Mouse (Mus musculus) hindbrain, embryonic 11.5 days (tissue): Measurements from ENCODE around the gene Fam53a. TPM values are rescaled to one million over a fixed set of nuclear protein-coding genes. Genes with fewer than 3 reads are reported as not detected.

Experiments used
- ATAC-seq: fragments of 200-750 bp; cut with Nextera tagmentation; 2 replicates; pipeline ENCODE4 v1.8.0; 2017; ENCODE audit warnings: mild to moderate bottlenecking, moderate TSS enrichment, moderate library complexity; ENCODE audit not compliant: low FRiP score
- DNase-seq: peaks from one replicate; pipeline ENCODE4 v3.0.0-alpha.2; 2015; ENCODE audit warnings: low spot score
- H3K27ac ChIP-seq: fragments of 300-500 bp; sonication (generic); 2 replicates; pipeline ENCODE4 v1.5.1; 2014; ENCODE audit warnings: mild to moderate bottlenecking, low read depth, low read length
- H3K27me3 ChIP-seq: fragments of 300-500 bp; sonication (generic); 2 replicates; pipeline ENCODE4 v1.6.1; 2014; ENCODE audit warnings: mild to moderate bottlenecking, low read length, moderate library complexity, mixed read lengths; ENCODE audit not compliant: control insufficient read depth, insufficient read depth
- H3K36me3 ChIP-seq: fragments of 300-500 bp; sonication (generic); 2 replicates; pipeline ENCODE4 v1.6.1; 2014; ENCODE audit warnings: mild to moderate bottlenecking, low read length, moderate library complexity, mixed read lengths; ENCODE audit not compliant: control insufficient read depth, insufficient read depth
- H3K4me1 ChIP-seq: fragments of 300-500 bp; sonication (generic); replicated peaks from 2 replicates; pipeline ENCODE4 v1.6.1; 2014; ENCODE audit warnings: low read length, mixed read lengths; ENCODE audit not compliant: control insufficient read depth, insufficient read depth
- H3K4me2 ChIP-seq: fragments of 300-500 bp; sonication (generic); replicated peaks from 2 replicates; pipeline ENCODE4 v1.6.1; 2014; ENCODE audit warnings: mild to moderate bottlenecking, low read depth, low read length
- H3K4me3 ChIP-seq: fragments of 300-500 bp; sonication (generic); 2 replicates; pipeline ENCODE4 v1.5.1; 2014; ENCODE audit warnings: low read depth, low read length
- H3K9ac ChIP-seq: fragments of 300-500 bp; sonication (generic); 2 replicates; pipeline ENCODE4 v1.6.1; 2014; ENCODE audit warnings: low read depth, low read length
- H3K9me3 ChIP-seq: fragments of 300-500 bp; sonication (generic); 2 replicates; pipeline ENCODE4 v1.6.1; 2016; ENCODE audit warnings: low read length; ENCODE audit not compliant: control insufficient read depth
- WGBS: fragments of 180-500 bp; shearing (Covaris S2); extraction: QIAGEN DNeasy Blood & Tissue Kit; methylation state at CpG from one replicate; pipeline ENCODE4 v1.1.7; 2014; 5-methylcytosine and 5-hydroxymethylcytosine counted together
- polyA plus RNA-seq: library from polyadenylated mRNA; unstranded; fragments of >200 nt; fragmentation: Nextera tagmentation; extraction: Ambion mirVana; gene quantifications from 2 replicates; pipeline ENCODE4 v1.2.1, GENCODE M21; 2014

Fam53a gene
- polyA plus RNA-seq, 1 experiment from 2014 or later = 50.3 TPM

- ATAC-seq (no peak), DNase-seq (peak; percentile 88)
- Histone ChIP-seq H3K9me3 (no peaks in the 10 kb centered on the region), H3K9ac (no peak overlapping the region), H3K27me3 (no peaks in the 10 kb centered on the region), H3K4me2 (no peak overlapping the region), H3K36me3 (no peaks in the 10 kb centered on the region), H3K27ac (no peak overlapping the region), H3K4me1 (no peaks in the 10 kb centered on the region; the same call in 1 of the 2 replicates), H3K4me3 (no peak overlapping the region)
- WGBS = 70% methylated on average over 5 of the region's 5 CpGs
Measured at GRCm38 (mm10) chr5:33589221-33589888, 40.1 kb downstream of the Fam53a start.

- no peaks in the 10 kb centered on the region for H3K9me3 ChIP-seq
- H3K27ac ChIP-seq = no peak overlapping the region
- H3K9ac ChIP-seq = no peak overlapping the region
- WGBS = 86% methylated on average over 3 of the region's 3 CpGs
- ATAC-seq (no peak), DNase-seq (no peak)
- H3K4me2 ChIP-seq = no peak overlapping the region
- no peak overlapping the region for H3K4me3 ChIP-seq
- no peaks in the 10 kb centered on the region; the same call in 1 of the 2 replicates for H3K4me1 ChIP-seq
- no peaks in the 10 kb centered on the region for H3K36me3 ChIP-seq
- no peaks in the 10 kb centered on the region for H3K27me3 ChIP-seq
Measured at GRCm38 (mm10) chr5:33588066-33588465, 41.4 kb downstream of the Fam53a start.

GRCm38 (mm10) chr5:33587498-33588058, 41.9 kb downstream of the Fam53a start:
- H3K4me1 ChIP-seq = no peaks in the 10 kb centered on the region; the same call in 1 of the 2 replicates
- no peak; the same call in 1 of the 2 replicates for ATAC-seq

DNA sequence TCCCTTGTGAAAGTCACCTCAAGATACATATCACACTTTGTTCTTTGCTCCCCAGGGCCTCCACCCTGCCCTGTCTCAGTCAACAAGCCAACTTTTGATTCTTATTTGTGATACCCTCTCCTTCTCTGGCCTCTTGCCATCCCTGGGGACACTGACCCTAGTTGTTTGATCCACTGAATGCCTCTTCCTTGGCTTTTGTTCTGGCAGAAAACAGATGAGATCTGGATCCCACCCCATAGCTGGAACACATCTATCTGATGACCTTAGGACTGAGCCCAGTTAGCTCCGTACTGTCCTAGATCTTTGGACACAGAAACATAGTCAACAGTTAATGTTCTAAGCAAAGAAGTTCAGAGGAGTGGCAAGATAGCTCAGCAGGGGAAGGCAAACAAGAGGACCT, 49.1 kb downstream of the Fam53a start:
- Histone ChIP-seq H3K4me1 (no peaks in the 10 kb centered on the region), H3K9me3 (no peaks in the 10 kb centered on the region), H3K4me3 (no peak overlapping the region), H3K9ac (no peak overlapping the region), H3K4me2 (no peak overlapping the region), H3K27ac (no peak overlapping the region), H3K27me3 (no peaks in the 10 kb centered on the region), H3K36me3 (no peaks in the 10 kb centered on the region)
- ATAC-seq (no peak), DNase-seq (no peak)
- 76% methylated on average over 1 of the region's 1 CpGs for WGBS

More at GRCm38 (mm10) chr5:33587498-33588058, 41.9 kb downstream of the Fam53a start:
- no peak overlapping the region for H3K9ac ChIP-seq
- no peaks in the 10 kb centered on the region for H3K27me3 ChIP-seq
- H3K36me3 ChIP-seq = no peaks in the 10 kb centered on the region
- WGBS = 71% methylated on average over 18 of the region's 18 CpGs
- DNase-seq = no peak
- no peak overlapping the region for H3K4me2 ChIP-seq
- no peaks in the 10 kb centered on the region for H3K9me3 ChIP-seq
- H3K27ac ChIP-seq = no peak overlapping the region
- H3K4me3 ChIP-seq = no peak overlapping the region

DNA sequence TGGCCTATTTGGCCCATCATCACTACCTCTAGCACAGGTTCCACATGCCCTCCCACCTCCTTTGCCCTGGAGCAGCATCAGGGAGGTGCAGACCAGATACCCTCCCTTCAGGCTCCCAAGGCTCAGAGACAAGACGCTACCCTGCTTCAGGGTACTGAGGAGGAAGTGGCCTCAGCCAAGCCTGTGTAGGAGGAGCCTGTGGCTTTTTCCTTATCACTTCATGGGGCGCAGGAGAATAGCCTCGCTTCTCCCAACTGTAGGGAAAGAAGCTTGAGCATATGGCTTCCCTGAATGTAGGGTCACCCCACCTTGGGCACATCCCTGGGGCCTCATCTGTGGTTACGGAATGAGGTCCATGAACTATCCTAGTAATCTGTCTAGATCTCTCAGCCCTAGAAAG, 55.2 kb downstream of the Fam53a start:
- no peaks in the 10 kb centered on the region for H3K4me1 ChIP-seq
- no peak overlapping the region for H3K4me2 ChIP-seq
- WGBS = 87% methylated on average over 4 of the region's 4 CpGs
- DNase-seq (no peak), ATAC-seq (no peak)
- no peaks in the 10 kb centered on the region for H3K36me3 ChIP-seq
- H3K4me3 ChIP-seq = no peak overlapping the region
- H3K27me3 ChIP-seq = no peaks in the 10 kb centered on the region
- no peak overlapping the region for H3K9ac ChIP-seq
- no peak overlapping the region for H3K27ac ChIP-seq
- H3K9me3 ChIP-seq = no peaks in the 10 kb centered on the region

DNA sequence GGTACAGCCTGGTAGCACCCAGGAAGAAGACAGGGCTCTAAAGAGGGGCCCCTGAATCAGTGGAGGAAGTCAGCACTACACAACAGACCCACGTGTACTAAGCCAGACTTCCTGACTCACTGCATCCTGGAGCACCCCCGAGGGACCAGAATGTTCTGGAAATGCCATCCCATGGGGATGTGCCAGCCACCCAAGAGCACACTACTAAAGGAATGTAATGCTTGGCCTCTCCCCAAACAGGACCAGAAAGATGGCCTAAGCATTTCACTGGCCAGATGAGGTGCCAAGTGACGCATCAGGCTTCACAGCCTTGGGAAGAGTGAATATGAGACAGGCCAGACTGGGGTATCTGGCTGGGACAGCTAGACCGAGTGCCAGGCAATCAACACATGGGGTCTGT, 63.5 kb downstream of the Fam53a start:
- H3K9ac ChIP-seq = no peak overlapping the region
- H3K27me3 ChIP-seq = no peaks in the 10 kb centered on the region
- ATAC-seq = no peak
- H3K27ac ChIP-seq = no peak overlapping the region
- DNase-seq = no peak
- WGBS = 88% methylated on average over 4 of the region's 4 CpGs
- H3K4me1 ChIP-seq = no peaks in the 10 kb centered on the region
- H3K9me3 ChIP-seq = no peaks in the 10 kb centered on the region
- H3K4me3 ChIP-seq = no peak overlapping the region
- H3K36me3 ChIP-seq = no peaks in the 10 kb centered on the region
- H3K4me2 ChIP-seq = no peak overlapping the region

- Histone ChIP-seq H3K9ac (no peak overlapping the region), H3K9me3 (no peaks in the 10 kb centered on the region), H3K36me3 (no peaks in the 10 kb centered on the region), H3K27ac (no peak overlapping the region), H3K4me2 (no peak overlapping the region), H3K27me3 (no peaks in the 10 kb centered on the region), H3K4me1 (no peaks in the 10 kb centered on the region), H3K4me3 (no peak overlapping the region)
- ATAC-seq = no peak
- DNase-seq = no peak
- 74% methylated on average over 14 of the region's 14 CpGs for WGBS
Measured at GRCm38 (mm10) chr5:33556277-33556995, 73.0 kb downstream of the Fam53a start.
